Mouse (Mus musculus) forebrain, embryonic 16.5 days (tissue): ENCODE data around the gene Odf2. TPM values are rescaled to one million over a fixed set of nuclear protein-coding genes. Genes with fewer than 3 reads are reported as not detected.

Experiments used
- ATAC-seq: fragments of 200-750 bp; cut with Nextera tagmentation; 2 replicates; pipeline ENCODE4 v1.8.0; 2017; ENCODE audit warnings: mild to moderate bottlenecking, moderate library complexity
- H3K27ac ChIP-seq: fragments of 300-500 bp; sonication (generic); 2 replicates; pipeline ENCODE4 v1.5.1; 2014; ENCODE audit warnings: low read length, control low read depth
- H3K27me3 ChIP-seq: fragments of 300-500 bp; sonication (generic); replicated peaks from 2 replicates; pipeline ENCODE4 v1.6.1; 2014; ENCODE audit warnings: low read length; ENCODE audit not compliant: control insufficient read depth, insufficient read depth
- H3K36me3 ChIP-seq: fragments of 300-500 bp; sonication (generic); 2 replicates; pipeline ENCODE4 v1.6.1; 2014; ENCODE audit not compliant: control insufficient read depth, insufficient read depth
- H3K4me1 ChIP-seq: fragments of 300-500 bp; sonication (generic); replicated peaks from 2 replicates; pipeline ENCODE4 v1.6.1; 2014; ENCODE audit warnings: low read length; ENCODE audit not compliant: control insufficient read depth, insufficient read depth
- H3K4me2 ChIP-seq: fragments of 300-500 bp; sonication (generic); 2 replicates; pipeline ENCODE4 v1.6.1; 2014; ENCODE audit warnings: mild to moderate bottlenecking, low read length, control low read depth
- H3K4me3 ChIP-seq: fragments of 300-500 bp; sonication (generic); replicated peaks from 2 replicates; pipeline ENCODE4 v1.5.1; 2014; ENCODE audit warnings: mild to moderate bottlenecking, low read length, control low read depth
- H3K9ac ChIP-seq: fragments of 300-500 bp; sonication (generic); replicated peaks from 2 replicates; pipeline ENCODE4 v1.6.1; 2014; ENCODE audit warnings: low read depth, low read length, control low read depth
- H3K9me3 ChIP-seq: fragments of 300-500 bp; sonication (generic); 2 replicates; pipeline ENCODE4 v1.6.1; 2016; ENCODE audit warnings: low read length; ENCODE audit not compliant: control insufficient read depth
- WGBS: fragments of 180-500 bp; shearing (Covaris S2); extraction: QIAGEN DNeasy Blood & Tissue Kit; methylation state at CpG from one replicate; pipeline ENCODE4 v1.1.7; 2014; 5-methylcytosine and 5-hydroxymethylcytosine counted together
- polyA plus RNA-seq: library from polyadenylated mRNA; unstranded; fragments of >200 nt; fragmentation: Nextera tagmentation; extraction: Ambion mirVana; gene quantifications from 2 replicates; pipeline ENCODE4 v1.2.1, GENCODE M21; 2015

Gene Odf2
- polyA plus RNA-seq, 1 experiment from 2014 or later = 73.7 TPM

GRCm38 (mm10) chr2:29865125-29865524 is 23.9 kb upstream of the Odf2 start:
- Histone ChIP-seq H3K4me3 (no peak overlapping the region), H3K4me1 (peaks cover 11% of the 10 kb centered on the region), H3K9ac (no peak overlapping the region), H3K4me2 (no peak overlapping the region), H3K9me3 (no peaks in the 10 kb centered on the region), H3K27me3 (no peaks in the 10 kb centered on the region), H3K27ac (no peak overlapping the region), H3K36me3 (no peaks in the 10 kb centered on the region)
- WGBS = 73% methylated on average over 4 of the region's 4 CpGs
- no peak for ATAC-seq

- no peaks in the 10 kb centered on the region for H3K27me3 ChIP-seq
- WGBS = under 1% methylated on average over 40 of the region's 44 CpGs
- H3K4me2 ChIP-seq = peak within 1 kb of the TSS; percentile 69
- ATAC-seq = peak; percentile 92
- H3K4me1 ChIP-seq = peaks cover 12% of the 10 kb centered on the region
- H3K4me3 ChIP-seq = peak within 1 kb of the TSS; percentile 63
- H3K9ac ChIP-seq = peak within 1 kb of the TSS; percentile 58
- H3K27ac ChIP-seq = peak within 1 kb of the TSS; percentile 67
- no peaks in the 10 kb centered on the region for H3K36me3 ChIP-seq
- no peaks in the 10 kb centered on the region for H3K9me3 ChIP-seq
These were observed 19.9 kb upstream of the Odf2 start, which contains the start of gene Cercam for GRCm38 (mm10) chr2:29868949-29869645. Gene Cercam (plus strand): TSS chr2:29869164.

GRCm38 (mm10) chr2:29869646-29870451 is 19.2 kb upstream of the Odf2 start:
- H3K4me2 ChIP-seq = peak overlapping the region; percentile 69
- WGBS = under 1% methylated on average over 17 of the region's 17 CpGs
- H3K27me3 ChIP-seq = no peaks in the 10 kb centered on the region
- H3K4me1 ChIP-seq = peaks cover 12% of the 10 kb centered on the region
- no peaks in the 10 kb centered on the region for H3K36me3 ChIP-seq
- H3K9me3 ChIP-seq = no peaks in the 10 kb centered on the region
- no peak overlapping the region for H3K27ac ChIP-seq
- H3K4me3 ChIP-seq = peak overlapping the region; percentile 63
- peak; percentile 12; the same call in 1 of the 2 replicates for ATAC-seq
- peak overlapping the region; percentile 58 for H3K9ac ChIP-seq

- Histone ChIP-seq H3K4me2 (no peak overlapping the region), H3K27ac (no peak overlapping the region), H3K9ac (no peak overlapping the region), H3K4me3 (no peak overlapping the region), H3K27me3 (no peaks in the 10 kb centered on the region), H3K4me1 (peaks cover 12% of the 10 kb centered on the region), H3K9me3 (no peaks in the 10 kb centered on the region), H3K36me3 (no peaks in the 10 kb centered on the region)
- no peak for ATAC-seq
- WGBS = 88% methylated on average over 10 of the region's 10 CpGs
These were observed 16.3 kb upstream of the Odf2 start for GRCm38 (mm10) chr2:29872581-29873295.

GRCm38 (mm10) chr2:29873801-29874200 is 15.2 kb upstream of the Odf2 start:
- ATAC-seq = no peak
- Histone ChIP-seq H3K36me3 (no peaks in the 10 kb centered on the region), H3K4me1 (peaks cover 12% of the 10 kb centered on the region), H3K9ac (no peak overlapping the region), H3K4me2 (no peak overlapping the region), H3K4me3 (no peak overlapping the region), H3K9me3 (no peaks in the 10 kb centered on the region), H3K27me3 (no peaks in the 10 kb centered on the region), H3K27ac (no peak overlapping the region)
- 85% methylated on average over 4 of the region's 4 CpGs for WGBS

GRCm38 (mm10) chr2:29878061-29878460 is 11.0 kb upstream of the Odf2 start:
- no peak for ATAC-seq
- 0 out of 2 replicates have a peak, but pooled peaks cover 3% of the 10 kb centered on the region for H3K9me3 ChIP-seq

GRCm38 (mm10) chr2:29879191-29879590 is 9.8 kb upstream of the Odf2 start:
- Histone ChIP-seq H3K27ac (no peak overlapping the region), H3K9me3 (0 out of 2 replicates have a peak, but pooled peaks cover 3% of the 10 kb centered on the region), H3K4me2 (no peak overlapping the region), H3K4me3 (no peak overlapping the region), H3K4me1 (no peaks in the 10 kb centered on the region), H3K9ac (no peak overlapping the region), H3K36me3 (no peaks in the 10 kb centered on the region), H3K27me3 (no peaks in the 10 kb centered on the region)
- ATAC-seq = no peak
- 82% methylated on average over 8 of the region's 8 CpGs for WGBS

More at GRCm38 (mm10) chr2:29878061-29878460, 11.0 kb upstream of the Odf2 start:
- H3K4me1 ChIP-seq = no peaks in the 10 kb centered on the region
- H3K9ac ChIP-seq = no peak overlapping the region
- WGBS = 64% methylated on average over 4 of the region's 4 CpGs
- H3K27ac ChIP-seq = no peak overlapping the region
- H3K36me3 ChIP-seq = no peaks in the 10 kb centered on the region
- H3K27me3 ChIP-seq = no peaks in the 10 kb centered on the region
- no peak overlapping the region for H3K4me3 ChIP-seq
- no peak overlapping the region for H3K4me2 ChIP-seq

- Histone ChIP-seq H3K9ac (no peak overlapping the region), H3K4me1 (no peaks in the 10 kb centered on the region), H3K27me3 (no peaks in the 10 kb centered on the region), H3K4me2 (no peak overlapping the region), H3K4me3 (no peak overlapping the region), H3K9me3 (0 out of 2 replicates have a peak, but pooled peaks cover 3% of the 10 kb centered on the region), H3K27ac (no peak overlapping the region), H3K36me3 (no peaks in the 10 kb centered on the region)
- ATAC-seq = no peak
- 81% methylated on average over 17 of the region's 17 CpGs for WGBS
These were observed 8.8 kb upstream of the Odf2 start for GRCm38 (mm10) chr2:29879964-29880830.
